Mouse (Mus musculus): ENCODE results near the gene Sgk1.
A peak's percentile ranks its signal among the peaks of the same experiment; 100 is the strongest.

The Sgk1 gene

DNA sequence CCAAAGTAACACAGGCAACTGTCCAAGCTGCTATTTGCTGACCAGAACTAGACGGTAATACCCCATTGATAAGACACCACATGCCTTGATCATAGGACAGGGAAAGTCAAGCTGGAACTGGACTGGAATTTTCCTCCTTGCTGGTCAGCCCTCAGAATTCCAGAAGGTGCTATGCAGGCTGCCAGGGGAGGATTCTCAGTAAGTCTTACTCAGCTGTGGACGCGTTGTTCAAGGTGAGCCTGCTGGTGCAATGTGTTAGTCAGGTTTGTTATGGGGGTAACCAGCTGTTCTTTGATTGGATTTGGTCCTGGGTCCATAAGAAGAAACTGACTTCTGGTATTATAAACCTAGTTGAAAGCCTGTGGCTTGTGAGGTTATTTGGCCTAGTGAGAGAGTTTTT is 92.8 kb downstream of the Sgk1 start:
- no peak for DNase-seq (ENCODE audit: low spot score)

DNA sequence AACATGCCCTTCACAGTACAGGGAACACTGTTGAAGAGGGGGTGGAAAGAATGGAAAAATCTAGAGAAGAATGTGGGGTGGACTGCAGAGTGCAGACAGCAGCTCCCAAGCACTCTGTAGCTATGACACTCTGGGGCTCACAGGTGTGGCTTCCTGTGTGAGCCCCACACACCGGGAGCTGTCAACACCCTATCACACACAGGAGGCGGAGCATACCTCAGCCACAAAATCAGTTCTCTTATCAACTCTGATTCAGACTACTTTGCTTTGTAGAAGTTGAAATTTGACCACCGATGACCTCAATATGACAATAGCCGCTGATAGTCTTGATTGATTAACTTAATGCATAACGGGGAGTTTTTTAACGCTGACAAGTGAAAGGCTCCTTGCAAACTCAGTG is 93.4 kb downstream of the Sgk1 start:
- DNase-seq (ENCODE audit: low spot score) = no peak

DNA sequence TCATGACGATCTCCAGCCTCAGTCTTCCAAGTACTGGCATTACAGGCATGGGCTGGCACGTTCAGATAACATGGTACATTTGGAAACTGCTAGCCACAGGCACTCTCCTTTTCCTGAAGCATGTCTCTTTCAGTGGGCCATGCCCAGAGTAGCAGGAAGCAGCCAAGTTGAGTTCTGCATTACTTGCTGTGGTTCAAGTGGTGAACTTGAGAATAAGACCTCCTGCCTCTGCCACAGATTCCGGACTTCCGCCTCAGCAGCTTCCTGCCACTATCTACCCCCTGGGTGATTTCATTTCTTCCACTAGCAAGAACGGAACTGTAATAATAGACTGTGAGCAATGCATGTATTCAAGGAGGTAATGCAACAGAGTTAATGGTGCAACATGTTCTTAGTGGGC is 94.3 kb downstream of the Sgk1 start:
- no peak for DNase-seq (ENCODE audit: low spot score)

DNA sequence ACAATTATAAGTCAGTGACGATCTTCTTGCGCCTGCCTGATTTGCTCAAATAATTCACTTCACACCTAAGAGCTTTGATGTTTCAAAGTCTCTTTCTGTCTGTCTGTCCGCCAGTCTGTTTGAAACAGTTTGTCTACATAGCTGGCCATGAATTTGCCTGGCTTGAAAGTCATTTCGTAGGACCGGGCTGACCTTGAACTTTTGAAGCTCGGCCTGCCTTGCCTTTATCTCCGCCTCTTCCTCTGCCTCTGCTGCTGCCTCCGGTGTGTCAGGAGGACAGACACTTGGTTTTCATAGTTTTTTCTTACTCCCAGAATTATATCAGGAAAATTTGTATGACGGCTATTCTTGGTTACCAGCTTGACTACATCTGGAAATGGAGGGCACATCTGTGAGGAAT is 96.4 kb downstream of the Sgk1 start:
- no peak for DNase-seq (ENCODE audit: low spot score)

DNA sequence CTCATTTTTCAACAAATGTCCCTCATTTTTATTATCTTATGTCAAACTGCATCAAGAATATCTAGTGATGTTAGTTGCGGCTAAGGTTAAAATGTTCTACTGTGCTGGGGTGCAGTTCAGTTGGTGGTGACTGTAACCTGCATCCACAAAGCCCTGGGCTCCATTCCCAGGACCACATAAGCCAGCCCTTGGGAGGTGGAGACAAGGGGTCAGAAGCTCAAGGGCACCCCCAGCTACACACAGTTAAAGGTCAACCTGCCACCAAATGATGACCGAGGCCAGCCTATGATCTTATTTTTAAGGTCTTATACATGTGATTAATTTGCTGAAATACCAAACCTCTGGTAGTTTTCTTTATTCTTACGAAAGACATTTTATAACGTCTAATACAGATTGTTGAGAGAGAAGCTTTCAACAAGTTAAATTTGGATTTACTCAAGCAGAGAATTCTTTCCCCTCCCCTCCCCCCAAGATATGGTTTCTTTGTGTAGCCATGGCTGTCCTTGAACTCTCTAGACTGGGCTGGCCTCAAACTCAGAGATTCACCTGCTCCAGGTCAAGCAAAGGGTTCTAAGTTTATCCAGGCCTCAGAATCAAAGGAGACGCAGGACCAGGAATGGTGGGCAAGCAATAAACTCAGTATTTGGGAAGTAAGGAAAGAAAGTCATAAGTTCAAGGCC is 97.4 kb downstream of the Sgk1 start:
- DNase-seq (ENCODE audit: low spot score) = no peak

DNA sequence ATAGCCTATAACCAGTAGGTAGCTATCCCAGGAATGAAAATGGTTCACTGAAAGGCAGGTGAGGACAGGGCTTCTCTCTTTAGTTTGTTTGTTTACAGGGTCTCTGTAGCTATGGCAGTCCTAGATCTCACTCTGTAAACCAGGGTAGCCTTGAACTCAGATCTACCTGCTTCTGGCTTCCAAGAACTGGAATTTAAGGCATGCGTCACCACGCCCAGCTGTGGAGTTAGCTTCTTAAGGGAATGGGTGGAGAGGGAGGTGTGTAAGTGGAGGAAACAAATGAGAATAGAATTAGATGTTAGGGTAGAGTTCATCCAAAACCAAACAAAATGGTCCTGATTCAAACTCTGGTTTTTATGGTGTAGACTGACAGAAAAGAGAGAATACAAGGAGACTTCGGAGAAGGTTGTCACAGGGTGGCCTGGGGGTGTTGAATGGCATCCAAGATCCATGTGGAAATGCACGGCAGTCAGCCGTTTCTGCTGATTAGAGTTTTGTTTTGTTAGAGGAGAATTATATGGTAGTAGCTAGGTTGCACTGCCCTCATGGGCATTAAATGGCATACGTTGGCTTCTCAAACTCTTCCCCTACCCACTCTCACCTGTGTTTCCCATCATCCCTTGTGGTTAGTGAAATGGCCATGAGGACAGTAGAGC is 98.9 kb downstream of the Sgk1 start:
- no peak for DNase-seq (ENCODE audit: low spot score)

DNA sequence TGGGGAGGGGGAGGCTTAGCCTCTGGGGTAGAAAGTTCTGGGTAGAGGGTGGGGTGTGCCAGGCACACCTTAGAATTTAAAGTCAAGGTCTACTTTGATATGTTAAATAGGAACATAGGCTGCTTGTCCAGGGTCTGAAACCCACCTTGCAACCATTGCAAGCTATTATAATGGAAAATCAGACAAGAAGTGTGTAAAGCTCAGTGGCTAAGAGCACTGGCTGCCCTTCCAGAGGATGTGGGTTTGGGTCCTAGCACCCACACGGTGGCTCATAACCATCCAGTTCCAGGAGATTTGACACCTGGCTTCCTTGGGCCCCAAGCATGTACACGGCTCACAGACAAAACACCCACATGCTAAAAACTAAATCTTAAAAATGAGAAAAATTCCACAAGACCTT is 100.3 kb downstream of the Sgk1 start:
- DNase-seq (ENCODE audit: low spot score) = no peak

DNA sequence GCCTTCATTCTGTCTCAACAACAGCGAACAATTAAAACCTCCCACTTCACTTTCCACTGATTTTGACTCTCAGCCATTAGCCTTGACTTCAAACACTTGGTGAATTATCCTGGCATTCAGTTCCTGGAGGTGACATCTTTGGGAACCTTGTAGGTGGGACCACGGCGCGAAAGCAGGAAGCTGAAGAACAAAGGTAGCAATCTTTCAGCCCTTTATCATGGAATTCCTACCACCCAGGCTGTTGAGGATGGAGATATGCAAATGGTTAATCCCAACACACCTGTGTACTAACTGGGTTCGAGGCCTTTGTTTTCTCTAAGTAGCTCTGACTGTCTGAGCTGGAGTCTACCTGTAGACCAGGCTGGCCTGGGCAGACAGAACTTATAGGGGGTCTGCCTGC is 106.5 kb downstream of the Sgk1 start:
- DNase-seq (ENCODE audit: low spot score) = no peak

DNA sequence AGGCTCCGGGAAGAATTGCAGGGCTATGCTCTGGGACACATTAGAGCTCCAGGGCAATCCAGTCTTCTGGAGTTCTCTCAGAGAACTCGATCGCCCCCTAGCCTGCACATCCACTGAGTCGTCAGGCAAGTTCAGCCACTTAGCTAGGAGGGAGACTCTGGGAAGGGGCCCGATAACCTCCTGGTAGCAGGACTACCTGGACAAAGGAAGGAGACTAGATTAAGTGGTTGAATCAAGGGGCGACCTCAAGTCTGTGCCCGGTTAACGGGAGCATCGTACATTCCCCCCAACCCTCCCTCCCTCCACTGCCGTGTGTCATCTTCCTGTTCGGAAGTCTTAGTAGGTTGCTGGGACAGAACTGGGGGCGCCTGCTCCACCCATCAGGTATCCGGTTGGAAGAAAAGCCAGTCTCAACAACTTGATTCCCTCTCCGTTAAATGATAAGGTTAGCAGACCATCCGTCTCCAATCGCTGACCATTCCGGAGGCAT is 109.4 kb downstream of the Sgk1 start:
- DNase-seq (ENCODE audit: low spot score) = peak; percentile 72

DNA sequence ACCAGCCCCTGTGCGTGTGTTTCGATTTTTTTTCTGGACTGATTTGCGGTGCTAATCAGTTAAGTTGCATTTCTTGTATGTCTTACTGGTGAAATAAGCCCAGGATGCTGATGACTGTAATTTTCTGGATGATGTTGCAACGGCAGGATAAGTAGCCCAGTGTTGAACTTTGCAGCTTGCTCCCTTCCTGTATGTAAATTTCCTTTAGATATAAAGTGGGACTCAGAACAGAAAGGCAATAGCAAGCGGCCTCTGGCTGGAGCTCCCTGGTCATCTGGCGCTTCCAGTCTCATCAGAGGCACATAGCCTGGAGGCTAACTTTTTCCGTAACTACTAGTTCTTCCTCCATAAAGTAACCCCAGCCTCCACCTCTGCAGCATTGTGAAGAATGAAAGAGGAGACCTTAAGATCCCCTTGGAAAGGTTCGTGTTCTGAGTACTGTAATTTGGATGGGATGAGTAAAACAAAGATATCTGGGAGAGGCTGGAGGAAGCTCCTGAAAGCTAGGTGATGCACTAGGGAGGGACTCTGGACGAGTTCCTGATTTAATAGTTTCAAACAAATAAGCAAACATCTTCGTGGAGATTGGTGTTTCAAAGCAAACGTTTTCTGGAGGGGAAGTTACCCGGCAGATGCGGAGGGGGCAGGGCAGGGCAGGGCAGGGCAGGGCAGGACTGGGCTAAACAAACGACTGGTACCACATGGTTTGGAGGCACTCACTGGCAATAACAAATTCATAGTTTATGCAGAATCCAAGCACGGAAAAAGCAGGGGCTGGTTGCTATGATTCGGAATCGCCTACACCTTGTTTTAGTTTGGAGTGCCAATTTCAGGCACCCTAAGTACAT is 110.2 kb downstream of the Sgk1 start:
- no peak for DNase-seq (ENCODE audit: low spot score)

DNA sequence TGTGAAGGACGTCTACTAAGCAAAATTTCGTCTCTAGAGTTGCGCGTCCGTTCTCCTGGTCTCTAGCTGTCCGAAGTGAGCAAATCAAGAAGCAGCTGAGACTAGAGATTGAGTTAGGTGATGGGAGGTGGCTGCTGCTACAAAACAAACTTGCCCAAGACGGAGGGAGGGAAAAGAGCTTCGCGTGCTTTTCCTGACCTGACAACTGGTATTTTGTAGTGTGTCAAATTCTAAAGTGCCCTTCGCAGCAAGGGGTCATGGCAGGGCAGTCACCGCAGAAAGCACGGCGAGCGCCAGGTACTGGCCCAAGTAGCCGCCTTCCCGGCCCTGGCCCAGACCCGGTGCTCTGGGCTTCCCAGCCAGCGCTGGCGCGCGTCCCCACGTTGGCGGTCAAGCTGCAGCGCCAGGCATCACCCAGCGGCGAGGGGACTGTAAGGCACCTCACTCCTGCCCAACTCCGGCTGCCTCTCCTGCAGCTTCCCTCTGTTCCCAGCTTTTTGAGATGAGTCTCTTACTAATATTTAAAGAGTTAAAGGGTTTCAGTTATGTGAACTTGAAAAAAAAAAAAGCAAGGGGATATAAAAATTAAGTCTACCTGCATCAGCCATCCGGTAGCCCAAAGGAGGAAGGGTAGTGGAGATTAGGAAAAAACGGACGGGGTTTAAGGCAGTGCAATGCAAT is 111.0 kb downstream of the Sgk1 start:
- DNase-seq (ENCODE audit: low spot score) = peak; percentile 30

DNA sequence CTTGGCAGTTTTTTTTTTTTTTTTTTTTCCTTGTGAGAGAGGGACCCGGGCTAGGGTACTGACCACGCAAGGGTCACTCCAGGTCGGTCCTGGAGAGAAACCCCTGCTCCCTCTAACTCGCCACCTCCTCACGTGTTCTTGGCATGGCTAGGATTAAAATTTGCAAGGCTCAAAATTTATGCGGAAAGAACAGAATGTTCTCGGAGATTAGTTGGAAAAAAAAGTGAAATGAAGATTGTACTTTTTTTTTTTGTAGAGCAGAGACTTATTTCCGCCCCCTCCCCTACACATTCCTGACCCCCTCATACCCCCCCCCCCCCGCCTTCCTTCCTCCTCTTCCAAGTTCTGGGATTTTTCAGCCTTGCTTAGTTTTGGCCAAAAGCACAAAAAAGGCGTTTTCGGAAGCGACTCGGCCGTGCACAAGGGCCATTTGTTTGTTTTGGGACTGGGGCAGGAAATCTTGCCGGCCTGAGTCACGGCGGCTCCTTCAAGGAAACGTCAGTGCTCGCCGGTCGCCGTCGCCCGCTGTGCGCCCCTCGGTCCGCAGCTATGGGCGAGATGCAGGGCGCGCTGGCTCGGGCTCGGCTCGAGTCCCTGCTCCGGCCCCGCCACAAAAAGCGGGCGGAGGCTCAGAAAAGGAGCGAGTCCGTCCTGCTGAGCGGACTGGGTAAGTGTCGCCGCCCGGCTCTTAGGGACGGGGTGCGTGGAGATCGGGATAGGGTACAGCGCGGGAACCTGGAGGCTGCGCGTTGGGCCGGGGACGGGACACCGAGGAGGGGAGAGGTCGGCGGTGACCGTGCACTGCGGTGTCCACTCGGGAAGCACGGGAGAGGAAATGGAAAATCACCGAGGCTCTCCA is 111.8 kb downstream of the Sgk1 start:
- DNase-seq (ENCODE audit: low spot score) = no peak

DNA sequence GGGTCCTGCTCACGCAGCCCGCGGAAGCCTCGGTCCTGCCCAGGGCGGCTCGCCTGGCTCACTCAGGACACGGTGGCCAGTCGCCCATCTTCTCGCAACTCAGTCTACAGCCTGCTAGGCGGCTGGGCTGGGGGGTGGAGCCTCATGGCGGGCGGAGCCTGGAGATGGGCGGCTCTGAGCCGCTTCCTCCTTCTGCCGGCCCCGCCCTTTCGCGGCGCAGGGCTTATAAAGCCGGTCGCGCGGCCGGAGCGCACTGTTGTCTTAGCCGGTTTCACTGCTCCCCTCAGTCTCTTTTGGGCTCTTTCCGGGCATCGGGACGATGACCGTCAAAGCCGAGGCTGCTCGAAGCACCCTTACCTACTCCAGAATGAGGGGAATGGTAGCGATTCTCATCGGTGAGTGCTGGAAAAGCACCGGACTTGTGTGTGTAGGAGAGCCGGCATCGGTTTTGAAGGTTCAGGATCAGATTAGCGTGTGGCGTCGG is 112.5 kb downstream of the Sgk1 start:
- peak; percentile 91 for DNase-seq (ENCODE audit: low spot score)

DNA sequence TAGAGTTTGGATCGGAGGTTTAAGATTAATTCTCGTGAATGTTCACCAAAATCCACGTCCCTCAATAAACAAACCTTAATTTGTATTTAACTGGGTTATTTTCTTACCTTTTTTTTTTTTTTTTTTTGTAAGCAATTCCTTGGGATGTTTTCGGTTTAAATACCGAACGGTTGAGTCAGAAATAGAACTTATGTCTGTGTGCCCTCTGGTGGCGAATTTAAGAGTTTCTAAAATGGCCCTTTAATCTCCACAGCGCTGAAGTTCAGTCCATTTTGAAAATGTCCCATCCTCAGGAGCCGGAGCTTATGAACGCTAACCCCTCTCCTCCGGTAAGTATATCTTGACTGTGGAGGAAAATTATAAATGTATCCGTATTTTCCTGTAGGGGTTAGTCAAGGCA is 113.2 kb downstream of the Sgk1 start:
- DNase-seq (ENCODE audit: low spot score) = no peak

DNA sequence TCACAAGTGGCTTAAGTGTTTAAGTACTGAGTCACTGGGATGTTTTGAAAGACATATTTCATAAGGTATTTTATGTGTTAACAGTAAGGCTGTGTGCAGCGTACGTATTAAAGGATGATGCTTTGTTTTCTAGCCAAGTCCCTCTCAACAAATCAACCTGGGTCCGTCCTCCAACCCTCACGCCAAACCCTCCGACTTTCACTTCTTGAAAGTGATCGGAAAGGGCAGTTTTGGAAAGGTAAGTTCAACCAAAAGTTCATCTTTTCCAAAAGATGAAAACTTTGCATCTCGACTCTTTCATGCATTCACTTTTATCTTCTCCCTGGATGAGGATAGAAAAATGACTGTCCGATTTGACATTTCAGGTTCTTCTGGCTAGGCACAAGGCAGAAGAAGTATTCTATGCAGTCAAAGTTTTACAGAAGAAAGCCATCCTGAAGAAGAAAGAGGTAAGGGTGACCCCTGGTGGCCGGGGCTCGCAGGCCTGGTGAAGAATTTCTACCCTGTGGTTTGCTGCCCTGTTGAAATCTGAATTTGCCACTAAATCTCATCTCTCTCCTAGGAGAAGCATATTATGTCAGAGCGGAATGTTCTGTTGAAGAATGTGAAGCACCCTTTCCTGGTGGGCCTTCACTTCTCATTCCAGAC is 113.8 kb downstream of the Sgk1 start:
- DNase-seq (ENCODE audit: low spot score) = peak; percentile 64

DNA sequence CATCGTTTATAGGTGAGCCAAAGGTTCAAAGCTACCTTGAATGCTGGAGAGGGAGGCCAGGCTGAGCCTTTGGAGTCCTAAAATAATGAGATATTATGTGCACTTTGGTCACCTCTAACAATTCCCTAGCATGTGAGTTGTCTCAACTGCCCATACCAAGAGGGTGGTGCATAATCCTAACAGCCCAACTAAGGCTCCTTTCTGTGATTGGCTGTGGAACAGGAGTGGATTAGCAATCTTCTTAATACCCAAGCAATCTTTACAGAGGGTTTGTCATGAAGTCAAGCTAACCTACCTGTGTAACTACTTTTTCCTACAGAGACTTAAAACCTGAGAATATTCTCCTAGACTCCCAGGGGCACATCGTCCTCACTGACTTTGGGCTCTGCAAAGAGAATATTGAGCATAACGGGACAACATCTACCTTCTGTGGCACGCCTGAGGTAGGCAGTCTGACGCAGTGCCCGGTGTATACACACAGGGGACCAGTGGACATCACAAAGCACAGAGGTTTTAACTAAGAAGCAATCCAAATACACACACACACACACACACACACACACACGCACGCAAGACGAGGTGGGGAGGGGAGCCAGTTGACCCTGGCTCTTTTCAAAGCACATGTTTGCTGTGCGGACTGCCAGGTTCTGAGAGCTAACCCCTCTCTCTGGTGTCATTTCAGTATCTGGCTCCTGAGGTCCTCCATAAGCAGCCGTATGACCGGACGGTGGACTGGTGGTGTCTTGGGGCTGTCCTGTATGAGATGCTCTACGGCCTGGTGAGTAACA is 114.9 kb downstream of the Sgk1 start:
- no peak for DNase-seq (ENCODE audit: low spot score)

DNA sequence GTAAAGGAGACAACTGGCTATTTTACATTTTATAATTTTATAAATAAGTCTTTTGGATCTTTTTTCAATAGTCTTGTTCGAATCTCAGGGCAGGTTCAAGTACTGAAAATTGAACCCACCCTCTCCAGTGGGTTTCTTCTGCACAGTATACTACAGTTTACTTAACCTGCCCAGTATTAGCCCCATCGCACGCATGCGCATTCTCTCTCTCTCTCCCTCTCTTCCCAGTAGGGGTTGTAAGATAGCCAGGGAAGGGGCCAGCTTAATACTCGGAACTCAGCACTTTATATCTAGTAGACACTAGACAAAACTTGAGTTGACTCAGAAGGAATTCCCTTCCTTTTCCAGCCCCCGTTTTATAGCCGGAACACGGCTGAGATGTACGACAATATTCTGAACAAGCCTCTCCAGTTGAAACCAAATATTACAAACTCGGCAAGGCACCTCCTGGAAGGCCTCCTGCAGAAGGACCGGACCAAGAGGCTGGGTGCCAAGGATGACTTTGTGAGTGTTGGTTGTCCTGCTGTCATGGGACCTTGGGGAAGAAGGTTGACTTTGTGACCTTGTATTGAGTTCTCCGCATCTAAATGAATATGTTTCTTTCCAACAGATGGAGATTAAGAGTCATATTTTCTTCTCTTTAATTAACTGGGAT is 115.7 kb downstream of the Sgk1 start:
- no peak for DNase-seq (ENCODE audit: low spot score)

DNA sequence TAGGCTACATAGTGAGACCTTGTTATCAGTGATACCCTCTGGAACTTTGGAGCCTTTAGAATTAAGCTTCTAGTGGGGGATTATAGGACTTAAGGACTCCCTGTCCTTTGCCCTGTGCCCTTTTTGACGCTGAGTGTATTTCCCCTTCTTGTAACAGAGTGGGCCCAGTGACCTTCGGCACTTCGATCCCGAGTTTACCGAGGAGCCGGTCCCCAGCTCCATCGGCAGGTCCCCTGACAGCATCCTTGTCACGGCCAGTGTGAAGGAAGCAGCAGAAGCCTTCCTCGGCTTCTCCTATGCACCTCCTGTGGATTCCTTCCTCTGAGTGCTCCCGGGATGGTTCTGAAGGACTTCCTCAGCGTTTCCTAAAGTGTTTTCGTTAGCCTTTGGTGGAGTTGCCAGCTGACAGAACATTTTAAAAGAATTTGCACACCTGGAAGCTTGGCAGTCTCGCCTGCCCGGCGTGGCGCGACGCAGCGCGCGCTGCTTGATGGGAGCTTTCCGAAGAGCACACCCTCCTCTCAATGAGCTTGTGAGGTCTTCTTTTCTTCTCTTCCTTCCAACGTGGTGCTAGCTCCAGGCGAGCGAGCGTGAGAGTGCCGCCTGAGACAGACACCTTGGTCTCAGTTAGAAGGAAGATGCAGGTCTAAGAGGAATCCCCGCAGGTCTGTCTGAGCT is 116.7 kb downstream of the Sgk1 start:
- no peak for DNase-seq (ENCODE audit: low spot score)
